Mouse (Mus musculus) inflammation-experienced regulatory T-cells, adult 6 months (primary cell): ENCODE data around the gene Evpl. TPM values are rescaled to one million over a fixed set of nuclear protein-coding genes. Genes with fewer than 3 reads are reported as not detected.

Experiments
- ATAC-seq: one replicate; pipeline ENCODE4 v1.8.0; 2017
- polyA plus RNA-seq, 3 experiments: library from polyadenylated mRNA; unstranded; fragments of 100-300 nt; shearing (Covaris generic); gene quantifications; one replicate each; pipeline ENCODE4 v1.2.1; 2017

Gene Evpl
- polyA plus RNA-seq, 3 experiments from 2014 or later = not detected

GRCm38 (mm10) chr11:116255090-116255981 is 17.5 kb upstream of the Evpl start:
- peak; percentile 58 for ATAC-seq

- peak; percentile 87 for ATAC-seq
These were observed 16.8 kb upstream of the Evpl start for GRCm38 (mm10) chr11:116254627-116255026.

GRCm38 (mm10) chr11:116253076-116253600 is 15.3 kb upstream of the Evpl start:
- no peak for ATAC-seq

- no peak for ATAC-seq
These were observed 13.0 kb upstream of the Evpl start for GRCm38 (mm10) chr11:116250898-116251297.

DNA sequence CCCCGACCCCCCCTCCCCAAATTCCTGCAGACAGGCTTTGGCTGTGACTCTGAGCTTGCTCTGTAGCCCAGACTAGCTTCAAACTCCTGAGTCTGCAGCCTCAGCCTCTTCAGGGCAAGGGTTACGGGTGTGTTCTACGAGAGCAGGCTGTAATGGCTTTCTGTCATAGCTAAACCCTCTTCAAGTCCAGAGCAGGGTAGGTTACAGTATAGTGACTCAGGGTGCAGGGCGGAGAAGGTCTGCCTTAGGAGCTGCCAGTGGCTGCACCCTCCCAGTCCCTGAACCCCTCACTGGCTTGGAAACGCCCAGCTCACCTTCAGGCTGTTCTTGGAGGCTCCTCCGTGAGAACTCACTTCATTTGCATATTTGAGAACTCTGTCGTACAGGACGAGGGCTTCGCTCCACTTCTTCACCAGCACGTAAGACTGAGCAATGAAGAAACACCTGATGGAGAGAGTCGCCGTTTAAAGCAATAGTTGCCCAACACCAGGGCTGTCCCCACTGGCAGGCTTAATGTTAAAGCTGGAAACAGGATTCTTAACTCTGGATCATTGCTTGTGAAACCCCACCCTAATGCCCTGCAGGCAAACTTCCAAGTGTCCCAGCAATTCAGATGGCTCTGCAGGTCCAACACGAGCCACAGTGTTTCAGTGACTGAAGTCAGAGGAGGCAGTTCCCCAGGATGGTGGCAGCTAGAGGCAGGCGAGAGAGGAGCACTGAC is 9.8 kb upstream of the Evpl start:
- ATAC-seq = no peak

GRCm38 (mm10) chr11:116245616-116246015 is 7.7 kb upstream of the Evpl start:
- ATAC-seq = no peak

DNA sequence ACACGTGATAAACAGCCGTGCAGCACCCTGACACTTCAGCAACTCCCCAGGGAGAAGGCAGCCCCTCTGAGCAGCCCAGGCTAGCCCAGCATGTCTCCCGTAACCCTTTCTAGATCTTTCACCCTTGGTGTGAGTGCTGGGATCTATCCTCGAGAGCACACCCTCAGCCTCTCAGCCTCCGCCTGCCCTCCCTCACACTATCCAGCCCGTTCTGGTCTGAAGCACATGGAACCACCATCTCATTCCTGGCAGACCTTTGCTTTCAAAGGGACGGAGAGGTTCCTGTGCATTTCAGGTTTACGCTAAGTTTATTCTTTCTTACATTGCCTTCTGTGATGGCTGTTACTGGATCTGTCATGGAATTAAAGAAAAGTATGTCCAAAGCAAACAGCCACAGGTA is 6.7 kb upstream of the Evpl start:
- no peak for ATAC-seq

DNA sequence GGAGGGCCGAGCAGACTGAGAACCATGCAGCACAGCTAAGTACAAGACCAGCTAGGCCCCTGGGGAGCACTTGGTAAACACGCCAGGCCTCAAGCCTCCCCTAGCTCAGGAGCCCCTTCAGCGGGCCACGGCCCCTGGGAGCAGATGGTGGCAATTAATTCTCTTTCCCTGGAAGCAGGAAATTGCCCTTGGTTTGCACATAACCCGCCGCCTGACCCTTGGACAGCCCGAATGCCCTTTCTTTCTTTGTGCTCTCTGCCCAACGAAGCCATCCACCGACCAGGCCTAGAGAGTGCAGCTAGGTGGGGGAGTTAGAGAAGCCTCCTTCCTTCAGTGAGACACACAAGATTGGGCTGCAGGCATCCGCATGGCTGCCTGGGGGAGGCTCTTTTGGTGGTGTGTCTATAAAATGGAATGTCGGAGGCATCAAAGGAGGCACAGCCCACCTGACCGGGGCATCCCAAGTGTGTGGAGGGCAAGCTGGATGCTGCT is 3.9 kb upstream of the Evpl start:
- no peak for ATAC-seq

- ATAC-seq = no peak
These were observed 1.9 kb upstream of the Evpl start for GRCm38 (mm10) chr11:116239797-116240196.

DNA sequence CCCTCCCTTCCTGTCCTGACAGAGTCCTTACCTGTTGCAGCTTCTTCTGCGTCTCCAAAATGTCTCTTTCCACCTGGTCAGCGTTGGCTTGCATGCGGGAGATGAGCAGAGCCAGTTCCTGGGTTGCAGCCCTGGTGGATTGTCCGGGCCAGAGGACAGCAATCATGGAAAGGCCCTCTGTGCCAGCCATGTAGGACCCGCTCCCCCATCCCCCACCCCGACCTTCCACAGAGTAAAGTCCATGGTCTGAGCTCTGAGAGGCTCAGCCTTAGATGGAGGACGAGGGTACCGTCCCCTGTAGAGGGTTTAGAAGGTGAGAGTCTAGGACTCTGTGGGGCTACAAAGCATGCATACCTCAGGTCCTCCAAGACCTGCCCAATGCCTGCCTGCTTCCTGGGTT is 3.0 kb downstream of the Evpl start:
- ATAC-seq = no peak

DNA sequence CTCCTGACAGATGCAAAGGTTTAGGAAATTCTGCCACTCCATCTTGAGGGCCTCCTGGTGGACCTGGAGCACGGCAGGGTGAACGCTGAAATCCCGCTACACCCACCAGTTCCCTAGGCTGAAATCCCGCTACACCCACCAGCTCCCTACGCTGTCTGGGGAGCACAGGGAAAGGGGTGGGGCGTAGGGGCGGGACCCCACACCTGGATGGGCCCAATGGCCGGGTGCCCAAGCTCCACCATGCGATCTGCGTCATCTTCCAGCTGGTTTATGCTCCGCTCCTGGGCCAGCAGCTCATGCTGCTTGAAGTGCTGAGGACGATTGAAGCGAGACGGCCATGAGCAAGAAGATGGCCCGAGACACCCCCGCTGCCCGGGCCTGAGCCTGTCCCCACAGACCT is 5.5 kb downstream of the Evpl start:
- no peak for ATAC-seq

- no peak for ATAC-seq
These were observed 9.2 kb downstream of the Evpl start for GRCm38 (mm10) chr11:116228699-116229098.

- no peak for ATAC-seq
These were observed 11.5 kb downstream of the Evpl start for GRCm38 (mm10) chr11:116226414-116226813.

DNA sequence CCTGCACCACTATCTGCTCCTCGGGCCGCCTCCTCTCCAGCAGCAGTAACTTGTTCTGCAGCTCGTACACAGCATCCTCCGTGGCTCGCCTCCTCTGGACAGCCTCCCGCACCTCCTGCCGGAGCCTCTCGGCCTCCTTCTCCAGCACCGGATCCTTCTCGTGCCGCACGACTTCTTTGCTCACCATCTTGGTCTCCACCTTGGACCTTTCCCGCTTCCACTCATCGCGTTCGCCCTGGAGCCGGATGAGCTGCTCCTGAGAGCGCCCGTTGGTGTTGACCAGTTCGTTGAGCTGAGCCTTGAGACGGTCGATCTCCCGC is 15.2 kb downstream of the Evpl start:
- ATAC-seq = no peak

DNA sequence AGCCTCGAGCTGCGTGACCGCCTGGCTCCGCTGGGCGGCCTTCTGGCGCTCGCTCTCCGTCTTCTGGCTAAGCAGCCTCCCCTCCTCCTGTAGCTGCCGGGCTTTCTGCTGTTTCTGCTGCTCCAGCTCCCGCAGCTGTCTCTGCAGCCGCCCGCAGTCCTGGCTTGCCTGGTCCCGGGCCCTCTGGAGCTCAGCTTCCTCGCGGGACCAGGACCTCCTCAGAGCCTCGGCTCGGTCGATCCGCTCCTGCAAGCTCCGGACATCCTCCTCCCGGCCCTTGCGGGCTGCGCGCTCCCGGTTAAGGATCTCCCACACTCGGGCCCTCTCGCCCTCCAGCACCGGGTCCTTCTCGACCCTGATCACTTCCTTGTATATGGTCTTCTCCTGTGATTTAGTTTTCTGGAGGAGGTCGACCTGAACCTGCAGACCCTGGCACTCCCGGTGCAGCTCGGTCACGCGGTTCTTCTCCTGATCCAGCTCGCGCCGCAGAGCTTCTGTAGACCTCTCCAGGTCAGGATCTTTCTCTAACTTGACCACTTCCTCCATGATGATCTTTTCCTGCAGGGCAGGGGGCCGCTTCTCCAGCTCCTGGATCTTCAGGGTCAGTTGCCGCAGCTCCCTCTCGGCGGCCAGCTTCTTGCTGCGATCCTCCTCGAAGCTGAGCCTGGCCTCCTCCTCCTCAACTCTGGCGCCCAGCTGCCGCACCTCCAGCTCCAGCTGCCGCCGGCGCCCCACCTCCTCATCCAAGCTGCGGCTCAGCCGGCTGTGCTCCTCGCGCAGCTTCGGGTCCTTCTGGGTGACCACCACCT is 15.7 kb downstream of the Evpl start:
- no peak for ATAC-seq

DNA sequence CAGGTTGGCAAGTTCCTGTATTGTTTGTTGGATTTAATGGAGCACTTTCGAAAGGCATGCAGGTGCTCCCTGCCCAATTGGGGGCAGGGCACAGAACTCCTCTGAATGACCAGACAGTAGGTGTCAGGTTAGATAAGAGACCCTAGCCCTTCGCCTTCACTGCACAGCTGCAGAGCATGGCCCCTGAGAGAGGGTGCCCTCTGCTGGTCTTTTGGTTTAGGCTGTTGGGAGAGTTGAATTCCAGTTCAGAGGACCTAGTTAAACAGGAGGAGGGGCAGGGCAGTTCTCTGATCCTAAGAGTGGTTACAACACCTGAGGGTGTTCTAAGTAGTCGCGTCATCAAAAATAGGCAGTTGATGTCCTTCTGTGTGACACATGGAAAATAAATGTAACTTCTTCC is 18.0 kb downstream of the Evpl start:
- ATAC-seq = no peak

DNA sequence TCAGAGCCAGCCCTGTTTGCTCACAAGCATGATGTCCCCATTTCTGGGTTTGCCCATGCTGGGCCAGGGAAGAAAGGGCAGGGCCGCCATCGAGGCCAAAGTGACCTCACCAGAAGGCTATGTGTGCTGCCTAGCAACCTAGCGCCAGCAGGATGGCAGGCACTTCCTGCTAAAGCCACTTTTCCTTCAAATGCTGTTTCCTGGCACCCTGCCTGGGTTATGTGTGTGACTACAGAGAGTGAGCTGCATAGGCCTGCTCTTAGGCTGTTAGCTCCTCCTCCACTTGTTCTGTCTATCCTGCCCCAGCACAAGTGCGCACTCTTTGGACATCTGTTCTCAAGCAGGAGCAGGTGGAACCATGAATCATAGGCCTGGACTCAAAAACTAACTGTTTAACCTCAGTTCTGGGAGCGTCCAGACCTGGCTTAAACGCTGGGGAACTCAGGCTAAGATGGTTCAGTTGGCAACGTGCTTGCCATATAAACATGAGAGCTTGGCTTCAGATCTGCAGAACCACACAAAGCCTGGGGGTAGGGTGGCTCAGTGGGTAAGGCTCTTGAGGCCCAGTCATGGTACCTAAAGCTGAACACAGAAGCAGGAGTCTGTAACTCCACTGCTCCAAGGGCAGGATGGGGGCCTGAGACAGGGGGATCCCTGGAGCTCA is 19.0 kb downstream of the Evpl start:
- ATAC-seq = no peak

DNA sequence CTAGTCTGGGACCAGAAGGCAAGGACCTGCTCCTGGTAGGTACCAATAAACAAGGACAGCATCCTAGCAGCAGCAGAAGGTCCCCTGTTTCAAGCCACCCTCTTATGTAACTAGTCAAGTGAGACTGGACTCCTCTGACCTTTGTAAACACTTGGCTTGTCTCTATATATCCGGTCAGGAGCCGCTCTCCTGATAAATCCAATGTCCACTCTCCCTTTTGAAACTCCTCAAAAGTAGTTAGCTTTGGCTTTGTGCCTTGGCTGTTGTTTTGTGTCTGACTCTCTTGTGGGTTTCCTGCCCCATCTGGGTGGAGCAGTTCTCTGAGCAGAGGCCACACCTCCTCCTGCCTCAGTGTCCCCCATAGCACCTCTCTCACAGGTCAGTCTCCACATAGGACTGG is 19.6 kb downstream of the Evpl start:
- ATAC-seq = no peak

- no peak for ATAC-seq
These were observed 21.3 kb downstream of the Evpl start for GRCm38 (mm10) chr11:116216549-116216948.

- no peak for ATAC-seq
These were observed 21.9 kb downstream of the Evpl start for GRCm38 (mm10) chr11:116215991-116216390.

DNA sequence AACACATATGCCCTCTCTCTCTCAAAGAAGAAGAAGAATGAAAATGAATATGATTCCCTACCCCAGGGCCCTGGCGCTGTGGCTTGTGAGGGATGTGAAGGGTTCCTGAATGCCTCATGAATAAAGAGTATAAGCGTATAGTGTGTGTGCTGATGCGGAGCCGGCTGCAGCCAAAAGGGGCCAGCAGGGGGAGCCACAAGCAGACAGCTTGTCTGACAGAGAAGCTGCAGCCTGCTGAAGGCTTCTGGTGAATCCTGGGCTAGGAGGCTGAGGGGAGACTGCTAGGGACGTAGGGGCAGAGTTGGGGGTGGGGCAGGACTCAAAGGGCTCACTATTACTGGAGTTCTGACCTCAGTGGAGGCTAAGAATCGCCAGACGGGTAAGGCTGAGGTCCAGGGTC is 22.7 kb downstream of the Evpl start:
- ATAC-seq = no peak

DNA sequence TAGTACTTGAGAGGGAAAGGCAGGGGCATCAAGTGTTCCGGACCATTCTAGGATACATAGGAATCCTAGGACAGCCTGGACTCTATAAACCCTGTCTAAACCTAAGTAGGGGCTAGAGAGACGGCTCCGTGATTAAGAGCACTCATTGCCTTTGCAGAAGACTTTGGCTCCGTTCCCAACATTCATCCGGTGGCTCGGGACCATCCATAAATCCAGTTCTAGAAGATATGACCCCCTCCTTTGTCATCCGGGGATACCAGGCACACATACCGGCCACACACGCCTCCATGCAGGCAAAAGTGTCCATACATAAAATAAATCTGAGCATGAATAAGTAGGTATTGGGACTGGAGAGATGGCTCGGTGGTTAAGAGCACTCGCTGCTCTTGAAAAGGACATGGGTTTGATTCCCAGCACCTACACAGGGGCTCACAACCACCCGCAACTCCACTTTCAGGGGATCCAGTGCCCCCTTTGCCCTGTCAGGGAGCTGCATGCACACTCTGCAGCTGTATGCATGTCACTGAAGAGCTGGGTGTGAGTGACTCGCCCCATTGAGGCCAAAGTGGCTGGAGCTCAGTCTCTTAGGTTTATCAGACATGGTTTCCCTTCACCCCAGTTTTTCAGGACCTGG is 23.9 kb downstream of the Evpl start:
- ATAC-seq = no peak
